Mouse (Mus musculus): ENCODE results near the gene Pde4d.
A peak's percentile ranks its signal among the peaks of the same experiment; 100 is the strongest.

Gene Pde4d

DNA sequence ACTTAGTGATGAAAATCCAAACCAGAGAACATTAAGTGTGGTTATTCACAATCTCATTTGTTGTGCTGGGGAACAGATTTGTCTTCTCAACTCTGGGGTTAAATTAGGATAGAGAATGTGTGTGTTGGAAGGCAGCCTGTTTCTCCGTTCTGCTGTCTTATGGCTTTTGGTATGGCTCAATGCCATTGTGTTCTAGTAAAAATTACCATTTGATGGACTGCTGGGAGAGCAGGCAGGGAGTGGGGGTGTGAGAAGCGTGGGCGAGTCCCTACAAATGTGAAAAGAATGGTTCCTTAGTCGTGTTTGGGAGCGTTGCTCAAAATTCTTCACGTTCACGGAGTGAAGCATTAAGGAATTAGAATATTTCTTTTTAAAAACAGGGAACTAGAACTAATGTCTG, 597.4 kb downstream of the Pde4d start:
- no peak for DNase-seq (ENCODE audit: extremely low spot score)

- no peak for DNase-seq (ENCODE audit: extremely low spot score)
Observed at GRCm38 (mm10) chr13:109052805-109053204, 603.1 kb downstream of the Pde4d start.

DNA sequence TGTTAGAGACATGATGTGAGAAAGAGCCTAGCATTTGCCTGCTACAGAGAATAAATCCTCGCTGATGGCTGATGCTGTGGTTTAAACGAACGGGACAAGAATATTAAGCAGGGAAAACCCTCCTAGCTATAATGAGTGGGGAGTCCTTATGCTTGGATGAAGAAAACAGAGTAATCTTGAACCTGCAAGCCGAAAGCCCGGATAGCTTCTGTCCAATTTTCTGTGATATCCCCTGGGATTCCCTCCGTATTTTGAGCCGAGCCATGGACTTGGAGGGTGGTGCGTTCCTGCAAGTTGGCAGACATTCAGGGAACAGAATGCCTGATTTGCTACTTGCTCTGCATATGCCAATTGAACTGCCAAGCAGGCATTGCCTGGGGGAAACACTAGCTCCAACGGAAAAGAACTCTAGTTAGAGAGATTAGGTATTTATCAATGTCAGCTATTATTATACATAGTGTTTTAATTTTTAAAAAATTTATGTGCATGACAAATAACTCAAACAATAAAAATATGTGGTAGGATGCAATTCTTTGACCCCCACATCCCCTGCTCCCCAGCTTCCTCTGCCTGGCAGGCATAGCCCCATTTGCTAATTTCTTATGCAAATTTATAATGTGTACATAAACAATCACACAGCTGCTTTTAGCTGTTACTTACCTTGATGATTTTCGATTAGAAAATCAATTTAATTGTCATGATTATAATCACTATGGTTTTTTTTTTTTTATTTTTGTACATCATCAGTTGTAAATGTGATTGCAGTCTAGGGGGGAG, 603.7 kb downstream of the Pde4d start:
- DNase-seq (ENCODE audit: extremely low spot score), result no peak

DNA sequence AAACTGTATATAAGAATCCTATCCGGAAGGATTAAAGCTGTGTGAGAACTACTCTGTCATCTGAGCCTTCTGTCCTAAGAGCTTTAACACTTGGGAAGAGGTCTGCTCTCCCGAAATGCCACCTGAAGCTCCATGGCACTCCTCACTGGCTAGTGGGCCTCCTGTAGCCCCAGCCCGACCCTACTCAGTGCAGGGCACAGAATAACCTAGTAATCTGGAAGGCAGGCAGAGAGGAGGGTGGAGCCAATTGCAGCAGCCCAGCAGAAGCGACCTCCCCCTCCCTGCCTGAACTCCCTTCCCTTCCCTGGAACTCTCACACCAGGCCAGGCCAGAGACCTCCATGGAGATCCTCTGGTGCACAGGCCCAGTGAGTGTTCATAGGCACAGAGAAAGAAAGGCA, 608.3 kb downstream of the Pde4d start:
- DNase-seq (ENCODE audit: extremely low spot score), result no peak

DNA sequence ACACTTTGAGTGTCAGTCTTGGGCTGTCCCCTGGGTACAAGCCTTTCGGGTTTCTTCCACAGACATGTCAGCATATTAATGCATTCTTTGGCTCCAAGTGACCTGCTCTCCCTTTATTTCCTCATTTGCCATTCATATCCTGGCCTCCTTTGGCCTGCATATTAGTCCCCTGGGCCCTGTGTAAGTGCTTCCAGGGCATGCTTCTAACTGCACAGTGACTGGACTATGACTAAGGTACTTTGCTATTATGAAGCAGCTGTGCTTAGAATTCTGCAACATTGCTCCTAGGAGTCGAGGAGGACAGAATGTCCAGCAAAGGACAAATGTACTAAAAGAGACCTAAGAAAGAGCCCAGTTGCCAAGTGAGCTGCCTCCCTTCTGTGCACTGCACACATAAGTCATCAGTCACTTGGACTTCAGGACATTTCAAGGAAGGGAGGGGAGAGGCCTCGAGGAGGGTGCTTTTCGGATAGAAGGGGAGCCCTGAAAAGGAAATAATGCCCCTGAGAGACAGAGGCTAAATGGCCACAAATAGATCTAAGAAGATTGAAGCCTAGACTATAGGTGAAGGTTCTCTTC, 616.9 kb downstream of the Pde4d start:
- no peak for DNase-seq (ENCODE audit: extremely low spot score)

GRCm38 (mm10) chr13:109068258-109069219, 618.8 kb downstream of the Pde4d start:
- no peak for DNase-seq (ENCODE audit: extremely low spot score)

GRCm38 (mm10) chr13:109073371-109073770, 623.6 kb downstream of the Pde4d start:
- DNase-seq (ENCODE audit: extremely low spot score), result no peak

DNA sequence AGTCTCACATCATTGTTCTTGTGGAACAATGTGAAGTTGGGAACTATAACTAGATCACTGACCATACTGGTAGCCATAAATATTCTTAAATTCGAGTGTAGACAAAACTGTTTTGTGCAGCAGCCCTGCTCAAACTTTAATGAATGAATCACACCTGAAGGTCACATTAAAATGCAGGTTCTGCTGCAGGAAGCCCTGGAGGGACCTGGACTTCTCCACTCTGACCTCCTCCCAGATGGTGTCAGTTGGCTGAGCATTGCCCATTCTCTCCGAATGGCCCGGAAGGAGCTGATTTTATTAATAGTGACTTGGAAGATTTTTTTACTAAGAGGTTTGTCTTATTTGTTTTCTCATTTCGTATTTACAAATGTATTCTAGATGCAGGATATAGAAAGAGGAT, 624.3 kb downstream of the Pde4d start:
- DNase-seq (ENCODE audit: extremely low spot score), result no peak

DNA sequence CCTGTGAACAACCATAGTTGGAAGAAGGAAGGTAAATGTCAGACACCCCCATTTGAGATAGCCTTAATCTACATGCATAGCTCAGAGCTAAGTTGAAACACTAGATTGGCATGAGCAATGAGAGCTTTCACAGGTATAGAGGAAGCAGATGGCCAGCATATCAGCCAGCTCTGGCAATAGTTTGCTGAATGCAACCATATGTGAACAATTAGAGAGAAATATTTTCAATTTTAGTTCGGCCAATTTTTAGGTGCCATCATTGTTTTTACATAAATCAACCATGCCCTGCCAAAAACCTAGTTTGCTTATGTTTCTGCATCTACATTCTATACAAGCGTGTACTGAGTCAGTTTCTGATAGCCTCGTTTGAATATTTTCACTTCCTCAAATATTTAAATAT, 642.9 kb downstream of the Pde4d start:
- DNase-seq (ENCODE audit: extremely low spot score), result no peak

GRCm38 (mm10) chr13:109096654-109097053, 646.9 kb downstream of the Pde4d start:
- DNase-seq (ENCODE audit: extremely low spot score), result no peak

- no peak for DNase-seq (ENCODE audit: extremely low spot score)
Observed at GRCm38 (mm10) chr13:109116004-109116341, 666.2 kb downstream of the Pde4d start.

- peak; percentile 82 for DNase-seq (ENCODE audit: extremely low spot score)
Observed at GRCm38 (mm10) chr13:109116342-109117201, 666.8 kb downstream of the Pde4d start.

GRCm38 (mm10) chr13:109117210-109117791, 667.6 kb downstream of the Pde4d start:
- DNase-seq (ENCODE audit: extremely low spot score), result peak; percentile 45

- DNase-seq (ENCODE audit: extremely low spot score), result no peak
Observed at GRCm38 (mm10) chr13:109118296-109118800, 668.6 kb downstream of the Pde4d start.

DNA sequence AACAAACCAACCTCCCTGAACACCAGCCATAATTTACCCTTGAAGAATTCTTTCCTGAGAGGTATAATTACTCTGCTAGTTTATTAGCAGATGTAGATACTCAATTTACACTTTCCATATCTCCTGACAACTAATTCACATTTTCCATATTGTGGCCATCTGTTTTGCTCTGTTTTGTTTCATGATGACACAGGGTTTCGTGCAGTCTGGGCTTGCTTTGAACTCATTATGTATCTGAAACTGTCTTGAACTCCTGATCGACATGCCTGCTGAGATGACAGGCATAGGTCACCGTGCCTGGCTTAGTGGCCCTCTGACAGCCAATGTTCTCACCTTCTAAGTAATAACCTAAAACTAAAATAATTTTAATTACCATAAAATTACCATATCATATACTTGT, 672.1 kb downstream of the Pde4d start:
- no peak for DNase-seq (ENCODE audit: extremely low spot score)

DNA sequence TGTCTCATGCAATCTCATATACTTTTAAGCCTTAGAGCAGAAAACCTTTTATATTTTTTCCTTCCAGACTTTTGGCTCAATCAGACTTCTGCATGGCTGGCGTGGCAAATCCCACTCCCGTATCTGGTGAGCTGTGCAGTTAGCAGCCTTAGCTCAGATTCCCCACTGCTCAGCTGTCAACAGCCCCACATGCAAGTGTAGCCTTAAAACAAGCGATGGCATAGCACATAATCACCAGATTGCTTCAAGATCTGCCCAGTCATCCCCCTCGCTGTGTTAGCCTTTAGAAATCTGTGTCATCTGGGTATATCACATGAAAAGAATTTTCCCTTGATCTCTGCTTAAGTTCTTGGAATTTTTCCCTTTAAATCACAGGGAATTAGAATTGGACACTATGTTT, 686.7 kb downstream of the Pde4d start:
- no peak for DNase-seq (ENCODE audit: extremely low spot score)

DNA sequence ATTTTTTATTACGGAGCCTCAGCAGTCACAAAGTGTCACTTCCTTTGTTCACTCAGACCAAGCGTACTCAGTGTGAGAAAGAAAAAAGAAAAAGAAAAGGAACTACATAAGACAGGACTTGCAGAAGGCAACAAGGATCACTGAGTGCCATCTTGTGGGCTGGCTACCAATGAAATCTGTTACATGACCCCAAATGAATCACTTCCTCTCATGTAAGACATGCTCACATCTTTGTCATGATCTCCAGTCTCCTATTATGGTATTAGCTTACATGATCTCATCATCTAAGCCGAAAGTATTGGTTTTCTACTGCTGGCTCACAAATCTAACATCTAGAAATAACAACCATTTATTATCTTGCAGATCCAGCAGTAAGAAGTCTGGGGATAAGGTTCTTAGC, 709.0 kb downstream of the Pde4d start:
- DNase-seq (ENCODE audit: extremely low spot score), result no peak

- DNase-seq (ENCODE audit: extremely low spot score), result no peak
Observed at GRCm38 (mm10) chr13:109168556-109169334, 719.0 kb downstream of the Pde4d start.

GRCm38 (mm10) chr13:109169335-109169606, 719.5 kb downstream of the Pde4d start:
- no peak for DNase-seq (ENCODE audit: extremely low spot score)

DNA sequence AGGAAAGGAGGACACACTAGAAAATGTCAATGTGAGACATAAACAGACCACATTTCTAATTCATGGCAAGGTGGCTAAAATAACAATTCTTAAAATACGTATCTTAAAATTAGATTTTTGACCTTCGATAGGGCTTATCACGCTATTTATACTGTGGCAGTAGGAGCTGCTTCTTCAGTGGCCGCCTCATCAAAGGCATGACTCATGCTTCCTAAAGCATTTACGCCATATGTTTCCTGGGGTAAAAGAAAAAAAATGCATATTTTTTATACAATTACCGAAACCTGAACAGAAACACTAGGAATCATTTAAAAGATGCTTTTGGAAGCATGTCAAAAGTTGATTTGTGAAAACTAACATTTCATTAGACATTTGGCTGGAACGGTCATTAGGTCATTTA, 721.9 kb downstream of the Pde4d start:
- no peak for DNase-seq (ENCODE audit: extremely low spot score)

GRCm38 (mm10) chr13:109175281-109175680, 725.5 kb downstream of the Pde4d start:
- no peak for DNase-seq (ENCODE audit: extremely low spot score)

Data from embryo, embryonic 9.5 days (tissue).